Mouse (Mus musculus) heart, postnatal 0 days (tissue): ENCODE data around the gene Gm29427.

Experiments used
- CTCF ChIP-seq: IDR thresholded peaks from 2 replicates; pipeline ENCODE4 v1.5.1; 2016; ENCODE audit warnings: antibody characterized with exemption, control low read depth, low read depth
- EP300 ChIP-seq: IDR thresholded peaks from 2 replicates; pipeline ENCODE4 v1.6.1; 2016; ENCODE audit warnings: antibody characterized with exemption, low read depth

DNA sequence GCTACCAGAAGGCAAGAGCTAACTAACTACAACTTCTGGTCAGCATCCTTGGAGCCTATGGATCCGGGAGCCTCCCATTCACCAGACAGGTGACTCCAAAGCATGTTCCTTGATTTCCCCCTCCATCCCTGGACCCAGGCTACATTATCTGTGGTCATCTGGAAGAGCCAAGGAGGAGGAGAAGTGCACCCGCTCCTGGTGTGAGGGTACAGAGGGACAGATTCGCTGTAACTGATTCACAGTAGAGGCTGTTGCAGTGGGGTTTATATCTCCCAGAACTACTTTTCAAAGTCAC is 566 bp upstream of the Gm29427 start:
- TF ChIP-seq CTCF (no peak), EP300 (peak; percentile 9; the same call in 1 of the 2 replicates)
